Mouse (Mus musculus) ZHBTc4 (cell line): ENCODE measurements at regions not wholly inside any gene's neighbourhood (a gene's known extent, or its start where the extent isn't known, plus 50 kb on each side); places are given as distances from the start of the nearest gene placed in this dataset.

Experiments
- DNase-seq: peaks from one replicate; pipeline ENCODE4 v3.0.0-alpha.2; 2011; ENCODE audit warnings: low read depth, low spot score

DNA sequence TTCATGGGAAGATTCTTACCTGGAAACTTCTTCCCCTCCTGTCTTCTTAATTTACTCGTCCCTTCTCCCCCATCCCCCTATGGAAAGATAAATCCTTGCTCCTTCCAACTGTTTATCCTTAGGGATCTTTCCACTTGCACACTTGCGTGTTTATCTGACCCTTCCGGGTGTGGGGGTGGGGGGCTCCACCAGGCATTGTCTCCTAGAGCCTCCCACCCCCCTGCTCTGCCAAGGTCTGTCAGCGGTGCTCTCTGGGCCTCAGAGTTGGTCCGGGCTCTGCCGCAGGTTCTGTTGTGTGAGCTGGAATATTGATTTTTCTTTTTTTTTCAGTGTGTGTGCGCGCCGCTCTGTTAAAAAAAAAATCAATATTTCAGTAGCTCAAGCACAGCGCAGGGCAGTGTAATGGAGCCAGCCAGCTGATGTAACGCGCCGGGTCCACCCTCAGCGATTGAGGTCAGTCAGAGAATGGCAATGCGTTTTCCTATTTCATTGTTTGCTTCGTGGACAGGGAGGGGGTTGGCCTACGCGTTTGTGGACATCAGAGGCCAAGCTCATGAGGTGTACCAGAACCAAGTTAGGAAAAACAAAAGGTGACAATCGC lies 160.2 kb upstream of the Nfe2l3 start:
- no peak for DNase-seq

DNA sequence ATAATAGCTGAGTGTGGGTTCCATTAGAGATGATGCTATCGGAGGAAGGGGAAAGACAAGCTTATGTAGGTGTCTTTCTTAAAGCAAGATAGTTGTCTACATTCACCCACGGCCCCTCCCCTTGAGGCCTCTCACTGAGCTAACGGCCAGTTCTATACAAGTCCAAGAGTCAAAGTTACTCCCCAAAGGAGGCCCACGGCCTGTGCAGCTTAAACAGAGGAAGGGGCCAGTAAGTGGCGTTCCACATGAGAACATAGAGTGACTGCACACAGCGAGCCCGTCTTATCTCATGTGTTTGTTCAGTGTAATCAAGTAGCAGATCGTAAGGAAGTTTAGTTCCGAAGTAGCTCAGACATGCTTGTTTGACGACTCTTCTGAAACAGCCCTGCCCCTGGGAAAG lies 153.0 kb upstream of the Nfe2l3 start:
- DNase-seq, result no peak

DNA sequence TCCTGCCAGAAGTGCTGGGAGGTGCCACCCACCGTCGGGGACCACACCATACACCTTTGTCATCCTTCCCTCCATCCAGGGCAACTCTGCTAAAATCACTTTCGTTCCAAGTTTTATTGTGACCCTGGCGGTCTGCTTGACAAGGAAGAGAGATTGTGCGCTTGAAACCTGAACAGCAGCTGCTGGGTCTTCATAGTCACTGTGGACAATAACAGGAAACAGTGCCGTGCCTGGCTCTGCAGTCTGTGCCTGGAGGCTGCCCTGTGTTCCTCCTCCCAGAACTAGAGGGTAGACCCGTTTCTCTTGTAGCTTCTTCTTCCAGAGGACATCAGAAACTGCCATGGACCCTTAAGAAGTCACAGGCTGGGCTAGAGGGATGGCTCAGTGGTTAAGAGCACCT lies 152.2 kb upstream of the Nfe2l3 start:
- DNase-seq, result no peak

DNA sequence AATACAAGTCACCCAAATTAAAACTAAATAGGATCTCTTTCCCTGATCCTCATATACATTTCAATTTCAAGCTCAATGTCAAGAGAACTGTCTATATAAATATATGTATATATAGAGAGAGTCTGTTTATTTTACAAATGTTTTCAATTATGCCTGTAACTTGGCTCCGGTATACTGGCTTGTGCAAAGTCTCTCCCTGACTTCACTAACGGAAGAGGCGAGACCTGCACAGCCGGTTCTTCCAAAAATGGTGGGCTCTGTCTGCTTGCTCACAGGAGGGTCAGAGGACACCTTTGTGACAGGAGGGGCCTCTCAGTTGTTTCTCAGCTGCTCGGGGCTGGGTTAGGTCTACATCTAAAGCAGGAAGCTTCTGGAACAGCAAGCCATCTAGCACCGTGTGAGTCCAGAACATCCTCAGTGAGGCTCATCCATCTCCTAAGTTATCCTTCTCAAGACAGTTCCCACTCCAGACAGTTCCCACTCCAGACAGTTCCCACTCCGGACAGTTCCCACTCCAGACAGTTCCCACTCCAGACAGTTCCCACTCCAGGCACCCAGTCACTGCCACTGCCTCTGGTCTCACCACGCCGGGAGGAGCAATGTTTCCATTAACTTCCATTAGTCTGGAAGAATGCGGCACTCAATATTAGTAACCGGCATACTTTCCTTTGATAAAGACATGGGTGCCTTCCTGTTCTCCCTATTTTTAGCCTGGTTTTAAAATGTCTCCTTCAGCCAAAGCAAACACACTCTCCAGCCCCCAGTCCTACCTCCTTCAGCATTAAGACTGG lies 148.4 kb upstream of the Nfe2l3 start:
- no peak for DNase-seq

DNA sequence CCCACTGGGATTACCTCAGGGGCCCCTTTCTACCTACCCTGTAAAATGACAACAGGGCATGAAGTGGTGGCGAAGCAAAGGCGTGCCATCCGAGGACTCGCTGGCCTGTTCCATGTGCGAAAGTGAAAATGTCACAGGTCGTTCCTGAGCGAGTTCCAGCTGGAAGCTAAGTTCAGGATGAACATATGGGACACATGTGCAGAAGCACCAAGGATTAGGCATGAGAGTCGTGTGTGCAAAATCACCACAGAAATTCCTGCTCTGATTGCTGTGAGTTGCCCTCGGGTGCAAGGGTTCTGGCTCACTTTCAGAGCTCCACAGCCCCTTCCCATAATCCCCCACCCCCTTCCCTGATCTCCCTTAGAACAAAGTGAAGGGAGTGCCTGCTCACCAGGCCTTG lies 147.6 kb upstream of the Nfe2l3 start:
- no peak for DNase-seq

DNA sequence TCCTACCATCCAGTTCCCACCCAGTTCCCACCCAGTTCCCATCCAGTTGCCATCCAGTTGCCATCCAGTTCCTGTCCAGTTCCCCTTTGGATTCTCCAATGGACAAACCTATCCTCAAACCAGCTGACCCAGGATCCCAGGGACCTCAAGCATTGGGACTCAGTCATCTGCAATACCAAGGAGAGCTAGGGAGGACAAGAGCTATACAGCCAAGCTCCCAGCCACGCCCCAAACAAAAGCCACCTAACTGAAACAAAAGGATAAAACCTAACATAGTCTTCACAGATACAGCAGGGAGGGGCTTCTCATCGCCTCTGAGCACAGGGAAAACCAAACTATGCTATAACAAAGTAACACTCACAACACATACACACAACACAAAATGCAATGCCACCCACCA lies 145.6 kb upstream of the Nfe2l3 start:
- no peak for DNase-seq

DNA sequence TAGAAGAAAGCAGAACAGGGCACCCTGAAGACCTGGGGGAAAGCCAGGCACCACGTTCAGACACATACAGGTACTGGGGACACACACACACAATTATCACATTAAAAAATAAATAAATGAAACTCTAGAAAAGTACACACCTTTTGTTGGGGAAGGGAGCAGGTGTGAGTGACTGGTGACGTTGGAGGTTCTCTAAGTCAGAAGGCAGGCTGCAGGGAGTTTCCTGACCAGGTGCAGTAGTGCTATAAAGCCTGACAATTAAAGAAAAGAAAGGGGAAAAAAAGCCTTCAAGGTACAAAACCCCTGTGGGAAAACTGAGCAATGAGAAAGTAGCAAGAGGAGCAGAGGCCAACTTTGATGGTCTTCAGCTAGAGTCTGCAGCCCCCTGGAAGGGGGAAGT lies 145.1 kb upstream of the Nfe2l3 start:
- DNase-seq, result no peak

DNA sequence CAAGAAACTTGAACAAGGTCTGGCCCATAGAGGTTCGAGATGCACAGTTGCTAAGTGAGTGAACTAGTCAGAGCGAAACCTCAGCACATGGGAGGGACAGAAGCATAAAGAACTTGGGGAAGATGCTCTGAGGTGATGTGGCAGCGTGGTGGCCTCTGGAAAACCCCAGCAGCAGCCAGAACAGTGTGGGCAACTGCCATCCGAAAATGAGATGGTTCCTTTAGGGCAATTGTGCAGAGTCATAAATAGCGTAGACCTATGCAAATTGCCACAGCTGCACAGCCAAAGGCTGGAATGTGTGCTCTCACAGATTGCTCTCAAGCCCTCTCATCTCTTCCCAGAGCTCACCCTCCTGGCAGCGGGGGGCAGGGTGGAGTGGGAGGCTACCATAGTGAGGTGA lies 144.7 kb upstream of the Nfe2l3 start:
- DNase-seq, result no peak

DNA sequence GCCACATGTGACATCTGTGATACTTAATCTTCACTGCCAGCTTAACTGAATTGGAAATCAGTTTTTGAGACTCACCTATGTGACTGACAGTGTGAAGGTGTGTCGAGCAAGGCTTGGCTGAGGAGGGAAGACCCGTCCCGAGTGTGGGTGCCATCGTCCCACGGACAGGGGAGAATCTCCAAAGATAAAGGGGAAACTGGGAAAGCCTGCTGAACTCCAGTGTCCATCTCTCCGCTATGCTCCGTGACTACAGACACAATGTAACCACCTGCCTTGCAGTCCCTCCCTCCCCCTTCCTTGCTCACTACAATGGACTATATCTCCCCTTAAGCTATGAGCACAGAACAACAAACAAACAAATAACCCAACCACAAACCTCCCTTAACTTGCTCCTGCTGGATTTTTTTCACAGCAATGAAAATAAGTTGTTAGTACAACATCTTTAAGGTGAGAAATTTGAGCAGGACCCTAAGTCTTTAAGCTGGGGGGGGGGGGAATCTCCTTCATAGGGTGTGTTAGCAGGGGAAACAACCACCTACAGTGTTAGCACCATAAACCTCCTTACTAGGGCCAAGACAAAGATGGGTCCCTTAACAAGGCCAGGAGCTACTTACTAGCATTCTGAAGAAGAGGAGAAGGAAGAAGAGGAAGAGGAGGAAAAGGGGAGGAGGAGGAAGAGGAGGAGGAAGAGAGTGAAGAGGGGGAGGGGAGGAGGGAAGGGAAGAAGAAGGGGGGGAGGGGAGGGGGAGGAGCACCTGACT lies 144.0 kb upstream of the Nfe2l3 start:
- DNase-seq, result no peak

DNA sequence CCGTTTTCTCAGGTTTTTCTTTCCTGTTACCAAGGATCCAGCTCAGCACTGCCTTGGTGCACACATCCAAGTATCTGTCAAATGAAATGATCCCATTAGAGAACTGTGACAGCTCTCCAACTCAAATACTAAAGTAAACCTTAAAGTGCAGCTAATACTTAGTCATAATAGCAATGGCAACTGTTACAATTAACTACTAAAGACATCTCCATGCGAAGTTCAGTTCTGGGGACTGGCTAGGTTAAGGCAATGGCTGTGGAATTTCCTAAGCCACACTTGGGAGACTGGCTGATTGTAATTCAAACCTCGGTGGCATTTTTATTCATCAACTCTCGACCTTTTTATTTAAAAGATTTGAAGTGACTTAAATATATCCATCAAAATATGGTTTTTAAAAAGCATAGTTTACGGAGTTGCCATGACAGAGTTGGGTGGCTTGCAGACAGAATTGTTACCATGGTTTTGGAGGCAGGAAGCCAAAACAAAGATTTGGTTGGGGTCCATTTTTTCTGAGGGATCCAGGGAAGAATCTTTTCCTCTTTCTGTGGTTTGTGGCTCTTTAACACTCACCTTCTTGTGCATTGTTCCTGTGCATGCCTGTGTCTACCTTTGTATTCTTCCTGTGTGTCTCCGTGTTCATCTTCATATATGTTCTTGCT lies 143.3 kb upstream of the Nfe2l3 start:
- no peak for DNase-seq

DNA sequence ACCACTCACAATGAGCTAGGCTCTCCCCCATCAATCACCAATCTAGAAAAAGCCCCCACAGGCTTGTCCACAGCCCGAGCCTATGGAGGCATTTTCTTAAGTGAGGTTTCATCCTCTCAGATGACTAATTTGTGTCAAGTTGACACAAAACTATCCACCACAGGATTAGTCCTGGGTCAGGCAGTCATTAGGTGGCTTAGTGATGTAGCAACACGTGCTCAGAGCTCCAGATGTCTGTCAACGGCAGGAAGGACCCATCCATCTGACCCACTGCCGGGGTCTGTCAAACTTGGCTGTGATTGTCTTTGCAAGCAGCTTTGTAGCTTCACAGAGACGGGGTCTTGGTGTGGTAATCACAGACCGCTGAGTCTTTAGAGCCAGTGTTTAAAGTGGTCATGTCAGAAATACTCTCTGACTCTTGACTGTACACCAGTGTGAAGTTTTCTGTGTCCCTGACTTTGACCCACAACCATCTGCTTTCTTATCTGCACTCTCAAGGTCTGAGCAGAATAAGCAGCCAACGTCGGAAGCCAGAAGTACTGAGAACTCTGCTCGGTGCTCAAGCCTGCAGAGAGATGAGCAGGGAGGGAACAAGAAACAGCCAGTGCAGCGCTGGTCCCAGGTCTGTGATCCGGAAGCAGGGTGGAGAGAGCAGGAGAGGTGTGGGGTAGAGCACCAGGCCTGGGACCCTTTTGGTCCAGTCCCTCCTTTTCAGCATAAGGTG lies 131.6 kb upstream of the Nfe2l3 start:
- DNase-seq, result no peak

DNA sequence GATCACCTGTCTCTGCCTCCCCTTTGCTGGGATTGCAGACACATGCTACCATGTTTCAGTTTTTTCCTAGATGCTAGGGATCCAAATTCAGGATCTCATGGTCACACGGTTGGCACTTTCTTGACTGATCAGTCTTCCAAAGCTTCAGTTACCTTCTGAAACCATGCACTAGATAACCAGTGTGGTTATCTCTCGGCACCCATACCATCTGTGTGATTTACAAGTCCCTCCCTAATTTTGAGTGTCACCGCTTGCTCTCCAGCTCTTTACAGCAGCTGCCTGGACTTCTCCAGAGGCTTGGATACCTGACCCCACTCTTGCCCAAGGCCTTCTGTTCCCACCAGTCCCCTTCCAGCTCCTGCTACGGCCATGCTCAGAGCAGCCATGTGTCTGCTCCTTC lies 130.6 kb upstream of the Nfe2l3 start:
- DNase-seq, result no peak

DNA sequence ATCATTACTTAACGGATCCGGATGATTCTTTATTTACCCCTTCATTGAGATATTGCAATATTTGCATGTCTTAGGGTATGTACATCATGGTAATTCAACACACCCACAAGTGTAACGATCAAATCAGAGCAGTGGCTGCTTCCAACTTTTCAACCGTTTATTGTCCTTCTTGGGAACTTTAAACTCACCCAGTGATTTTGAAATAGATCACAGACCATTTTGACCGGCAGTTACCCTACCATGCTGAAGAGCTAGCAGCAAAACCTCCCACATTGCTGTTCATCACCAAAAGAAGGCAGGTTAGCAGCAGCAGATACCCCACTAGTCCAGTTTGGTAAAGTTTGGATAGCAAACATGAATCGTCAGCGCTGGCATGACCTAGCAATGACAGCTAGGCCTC lies 130.2 kb upstream of the Nfe2l3 start:
- DNase-seq, result no peak

DNA sequence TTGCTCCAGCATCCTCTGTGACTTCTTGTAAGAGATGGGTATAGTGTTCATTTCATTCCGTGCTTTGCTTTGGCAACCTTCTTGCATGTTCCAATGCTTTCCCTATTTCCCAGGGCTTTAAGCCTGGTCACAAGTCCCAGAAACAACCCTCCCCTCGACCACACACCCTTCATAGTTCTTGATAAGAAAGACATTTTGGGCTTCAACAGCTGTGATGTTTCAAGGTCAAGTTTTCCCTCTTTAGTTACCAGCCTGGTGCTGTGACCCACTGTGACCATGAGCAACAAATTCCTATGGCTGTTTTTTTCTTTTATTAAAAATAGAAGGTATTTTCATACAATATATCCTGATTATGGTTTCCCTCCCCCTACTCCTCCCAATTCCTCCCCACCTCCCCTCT lies 114.1 kb upstream of the Nfe2l3 start:
- no peak for DNase-seq

DNA sequence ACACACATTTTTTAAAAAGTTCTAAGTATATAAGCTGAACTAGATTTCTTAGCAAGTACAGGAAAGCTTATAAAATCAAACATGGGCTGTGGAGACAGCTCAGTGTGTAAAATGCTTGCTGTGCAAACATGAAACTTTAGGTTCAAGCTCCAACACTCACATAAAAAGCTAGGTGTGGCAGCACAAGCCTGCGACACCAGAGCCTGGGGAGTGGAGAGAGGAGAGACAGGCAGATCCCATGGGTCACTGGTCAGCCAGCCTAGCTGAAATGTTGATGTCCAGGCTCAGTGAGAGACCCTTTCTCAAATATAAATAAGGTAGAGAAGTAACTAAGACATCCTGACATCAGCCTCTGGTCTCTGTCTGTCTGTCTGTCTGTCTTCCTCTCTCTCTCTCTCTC lies 112.5 kb upstream of the Nfe2l3 start:
- no peak for DNase-seq

DNA sequence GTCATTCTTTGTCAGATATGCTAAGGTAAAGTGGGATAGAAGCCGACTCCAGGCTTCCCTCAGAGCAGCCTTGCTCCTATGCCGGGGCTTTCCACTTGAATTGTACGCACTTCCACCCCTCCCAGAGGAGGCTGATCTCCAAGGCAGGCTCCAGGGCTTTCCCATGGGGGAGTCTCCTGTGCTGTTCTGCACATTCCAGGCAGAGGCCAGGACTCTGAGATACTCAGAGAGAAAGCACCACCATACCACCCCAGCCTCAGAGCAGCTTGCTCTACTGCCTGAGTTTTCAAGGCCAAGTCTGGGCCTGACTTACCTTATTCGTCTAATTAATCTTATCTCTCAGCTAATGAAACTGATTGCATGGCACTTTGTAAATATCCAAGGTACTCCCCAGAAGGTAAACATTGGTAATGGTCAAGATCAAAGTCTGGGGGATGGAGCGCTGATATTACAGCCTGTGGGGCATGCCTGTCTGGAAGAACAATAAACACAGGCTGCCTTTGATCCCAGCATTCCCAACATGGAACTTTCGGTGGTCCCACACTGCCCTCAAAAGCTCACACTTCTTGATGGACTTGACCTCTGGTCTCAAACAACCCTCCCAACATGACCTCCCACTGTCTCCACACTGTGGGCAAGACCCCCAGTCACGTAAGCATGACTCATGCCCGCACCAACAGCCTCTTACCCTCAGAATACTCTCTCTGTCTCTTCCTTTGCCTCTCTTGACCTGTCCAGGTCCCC lies 111.6 kb upstream of the Nfe2l3 start:
- DNase-seq, result peak; percentile 9

DNA sequence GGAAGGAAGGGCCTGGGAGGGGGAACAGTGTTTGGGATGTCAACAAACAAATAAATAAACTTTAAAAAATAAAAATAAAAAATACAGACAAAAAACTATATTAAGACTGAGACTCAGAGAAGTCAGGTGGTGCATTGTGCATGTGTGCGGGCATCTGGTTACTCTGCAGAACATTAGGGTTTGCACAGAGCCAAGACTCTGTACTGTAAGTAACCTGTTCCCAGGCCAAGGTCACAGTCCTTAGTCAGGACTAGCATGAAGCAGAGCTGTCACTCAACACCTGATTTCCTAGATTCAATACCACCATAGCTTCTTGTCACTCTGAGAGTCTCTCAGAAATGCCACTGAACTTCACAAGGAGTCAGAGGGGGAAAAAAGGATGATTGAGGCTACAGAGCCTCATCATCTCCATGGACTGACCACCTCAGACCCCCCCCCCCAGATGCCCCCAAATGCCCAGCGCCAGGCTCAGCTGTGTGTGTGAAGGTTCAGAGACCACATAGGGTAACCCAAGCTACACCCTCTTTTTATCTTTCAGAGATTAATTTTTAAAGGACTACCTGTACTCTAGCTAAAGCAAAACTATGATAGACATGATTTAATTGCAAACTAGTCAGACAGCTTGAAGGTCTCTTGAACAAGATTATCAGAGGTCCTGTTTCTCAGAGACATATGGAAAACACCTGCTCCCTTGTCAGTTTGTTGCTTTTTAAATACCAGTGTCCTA lies 106.2 kb upstream of the Nfe2l3 start:
- no peak for DNase-seq

DNA sequence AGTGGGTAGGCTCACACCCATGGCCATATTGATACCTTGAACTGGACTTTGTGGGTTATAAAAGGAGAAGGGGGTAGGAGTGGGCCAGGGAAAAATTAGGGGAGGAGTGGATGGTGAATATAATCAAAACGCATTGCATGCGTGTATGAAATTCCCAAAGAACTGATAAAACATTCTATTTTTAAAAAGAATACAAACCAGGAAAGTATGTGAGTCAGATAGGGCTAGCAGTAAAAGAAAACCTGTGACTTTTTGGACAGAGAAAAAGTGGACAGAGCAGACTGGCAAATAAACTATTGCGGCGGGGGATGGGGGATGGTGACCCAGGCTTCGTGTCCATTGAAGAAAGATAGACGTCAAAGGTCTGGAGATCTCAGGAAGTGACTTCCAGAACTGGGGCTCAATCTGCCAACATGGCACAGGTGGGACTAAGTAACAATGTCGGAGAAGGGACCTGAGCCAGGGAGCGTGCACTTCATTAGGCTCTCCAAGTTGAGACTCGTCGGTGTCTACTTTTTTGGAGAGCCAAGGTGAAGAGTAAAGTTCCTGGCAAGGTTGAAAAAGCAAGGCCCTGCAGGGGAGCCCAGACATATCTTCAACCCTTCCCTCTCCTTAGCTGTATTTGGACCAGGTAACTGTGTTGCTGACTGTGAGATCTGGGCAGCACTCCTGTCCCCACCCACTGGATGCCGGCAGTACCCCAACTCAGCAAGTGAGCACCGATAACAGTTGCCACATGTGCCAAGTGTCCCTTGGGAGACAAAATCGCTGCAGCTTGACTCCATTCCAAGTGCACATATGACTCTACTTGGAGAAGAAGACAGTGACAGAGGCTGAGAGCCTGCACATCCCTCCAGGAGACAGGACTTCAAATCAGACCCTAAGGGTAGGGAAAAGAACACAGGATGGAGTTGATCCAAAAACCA lies 103.1 kb upstream of the Nfe2l3 start:
- DNase-seq, result no peak

DNA sequence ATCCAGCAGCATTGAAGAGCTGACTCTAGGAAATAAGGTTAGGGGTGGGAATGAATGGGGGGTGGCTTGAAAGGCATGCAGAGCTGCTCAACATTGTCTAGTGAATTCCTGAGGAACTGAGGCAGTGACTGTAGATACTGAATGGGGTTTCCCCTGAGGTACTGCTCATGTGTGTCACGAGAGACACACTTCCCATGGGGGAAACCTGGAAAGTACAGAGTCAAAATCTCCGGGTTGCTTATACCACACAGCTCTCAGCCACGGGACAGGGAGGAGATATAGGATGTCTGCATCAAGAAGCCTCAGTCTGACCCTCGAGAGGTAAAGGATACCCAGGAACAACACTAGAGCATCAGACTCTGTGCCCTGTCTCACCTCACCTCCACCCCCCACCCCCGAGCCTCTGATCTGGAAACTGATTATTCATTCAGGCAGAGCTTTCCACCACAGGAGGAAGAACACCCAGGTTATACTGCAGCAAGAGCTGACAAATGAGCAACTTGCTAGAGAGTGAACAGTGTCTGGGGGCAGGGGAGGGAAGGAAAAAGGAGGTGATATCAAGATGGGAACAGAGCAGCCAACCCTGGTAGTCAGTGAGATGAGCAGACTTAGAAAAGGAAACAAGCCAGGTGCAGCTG lies 102.3 kb upstream of the Nfe2l3 start:
- no peak for DNase-seq
